Mouse (Mus musculus) cerebellum, adult 11-12 months (tissue): ENCODE measurements around the gene Dpm2.

Experiments used
- DNase-seq: peaks from one replicate; pipeline ENCODE4 v3.0.0; 2022

Dpm2 gene

GRCm38 (mm10) chr2:32617109-32617508, 46.5 kb downstream of the Dpm2 start:
- no peak for DNase-seq

- DNase-seq: no peak
Observed at GRCm38 (mm10) chr2:32617601-32618000, 46.9 kb downstream of the Dpm2 start.

- no peak for DNase-seq
Observed at GRCm38 (mm10) chr2:32618051-32618450, 47.4 kb downstream of the Dpm2 start.

GRCm38 (mm10) chr2:32620682-32621516, 50.2 kb downstream of the Dpm2 start:
- no peak for DNase-seq

- peak; percentile 38 for DNase-seq
Observed at GRCm38 (mm10) chr2:32621517-32621859, 50.8 kb downstream of the Dpm2 start, which contains the start of gene Ak1. TSS of gene Ak1 (plus strand) at chr2:32621758.
